Mouse (Mus musculus): ENCODE data around the gene Adcyap1r1.

Gene Adcyap1r1

DNA sequence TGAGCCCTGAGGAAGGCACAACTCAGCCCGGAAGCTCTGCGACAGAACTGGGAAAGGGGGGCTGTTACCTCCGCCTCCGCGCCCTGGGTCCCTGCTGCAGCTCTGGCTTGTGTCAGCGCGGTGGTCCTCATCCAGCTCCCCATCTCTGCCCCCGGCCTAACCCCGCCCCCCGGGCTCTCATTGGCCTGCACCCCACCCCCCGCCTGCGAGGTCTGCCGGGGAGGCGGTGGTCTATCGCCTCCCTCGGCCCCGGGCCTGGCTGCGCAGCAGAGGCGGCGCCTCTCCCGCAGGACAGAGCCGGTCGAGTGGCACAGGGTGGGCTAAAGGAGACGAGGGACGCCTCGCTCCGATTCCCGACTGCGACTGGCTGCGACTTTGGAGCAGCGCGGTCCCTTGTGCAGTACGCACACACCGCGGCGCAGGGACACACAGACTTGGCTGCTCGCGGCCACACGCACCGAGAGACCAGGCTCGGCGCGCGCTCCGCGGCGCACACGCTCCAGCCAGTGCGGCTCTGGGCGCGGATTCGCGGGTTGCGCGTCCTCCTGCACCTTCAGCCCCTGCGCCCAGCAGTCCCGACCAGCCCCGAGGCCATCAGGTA, at the start of gene Adcyap1r1:
Gene Adcyap1r1, plus strand, starts transcription at position 208 of the 601 bp plus-strand sequence.
- no peak for DNase-seq (ENCODE audit: low spot score)

DNA sequence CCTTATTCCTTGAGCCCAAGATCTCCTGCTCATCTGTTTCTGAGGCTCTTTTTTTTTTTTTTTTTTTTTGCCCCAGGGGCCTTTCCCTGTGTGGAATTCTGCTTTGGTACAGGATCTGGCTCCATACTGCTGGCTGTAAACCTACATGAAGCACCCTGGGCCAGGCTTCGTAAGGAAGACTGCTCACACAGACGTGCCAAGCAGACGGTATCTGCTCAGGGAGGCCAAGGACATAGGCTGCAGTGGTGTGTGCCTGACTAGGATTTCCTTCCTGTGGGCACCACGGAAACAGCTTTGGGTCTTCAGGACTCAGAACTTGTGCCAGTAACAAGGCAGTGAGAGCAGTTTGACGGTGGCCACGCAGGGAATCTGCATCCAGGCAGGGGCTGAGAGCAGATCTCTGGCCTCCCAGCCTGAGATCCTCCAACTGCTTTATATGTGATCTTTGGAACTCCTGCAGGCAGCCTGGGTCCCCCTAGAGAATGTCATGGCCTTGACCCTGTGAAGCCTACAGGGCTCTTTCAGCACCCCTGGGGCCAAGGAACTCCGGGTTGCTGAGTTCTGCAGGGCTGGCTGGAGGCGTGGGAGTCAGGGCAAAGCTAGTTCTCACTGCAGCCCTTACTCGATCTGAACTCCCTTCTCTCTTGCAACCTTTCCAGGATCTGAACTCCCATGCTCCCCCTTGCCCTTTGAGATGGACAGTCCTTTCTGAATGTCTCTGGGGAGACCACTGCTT, 49.6 kb upstream of the Adcyap1r1 start:
- no peak for DNase-seq (ENCODE audit: low spot score)

DNA sequence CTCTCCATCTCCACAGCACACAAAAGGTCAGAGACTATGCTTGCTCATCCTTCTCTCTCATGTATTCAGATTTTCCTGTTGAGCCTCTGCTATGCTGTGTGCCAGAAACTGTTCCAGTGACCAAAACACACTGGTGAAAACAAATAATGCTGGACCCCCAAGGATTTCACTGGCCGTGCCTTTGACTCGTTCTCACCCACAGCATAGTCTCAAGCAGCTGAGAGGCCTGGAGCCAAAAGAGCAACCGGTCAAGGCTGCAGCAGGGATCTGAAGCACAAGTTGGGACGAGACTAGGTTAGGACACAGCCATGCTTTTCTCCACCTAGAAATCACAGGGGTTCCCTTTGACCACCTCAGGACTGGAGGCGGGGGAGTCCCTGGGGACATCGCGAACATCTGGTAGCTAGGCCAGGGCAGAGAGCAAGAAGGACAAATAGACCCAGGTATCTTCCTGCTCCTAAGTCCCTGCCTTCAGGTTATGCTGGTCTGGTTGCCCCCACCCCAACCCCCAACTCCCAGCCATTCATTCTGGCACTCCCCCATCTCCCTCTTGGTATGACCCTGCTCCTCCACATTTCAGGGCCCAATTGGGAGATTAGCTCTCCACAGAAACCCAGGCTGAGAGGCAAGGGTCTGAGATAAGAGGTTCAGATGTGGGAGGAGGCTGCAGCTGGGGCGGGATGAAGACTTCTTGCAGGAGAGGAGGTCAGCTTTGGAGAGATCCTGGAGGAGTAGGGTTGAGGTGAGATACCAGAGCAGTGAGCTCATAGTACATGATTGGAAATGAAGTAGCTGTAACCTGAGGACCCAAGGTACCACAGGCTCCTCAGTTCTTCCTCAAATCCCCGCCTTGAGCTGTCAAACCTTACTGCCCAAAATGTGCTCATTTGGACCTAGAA, 48.1 kb upstream of the Adcyap1r1 start:
- no peak for DNase-seq (ENCODE audit: low spot score)

DNA sequence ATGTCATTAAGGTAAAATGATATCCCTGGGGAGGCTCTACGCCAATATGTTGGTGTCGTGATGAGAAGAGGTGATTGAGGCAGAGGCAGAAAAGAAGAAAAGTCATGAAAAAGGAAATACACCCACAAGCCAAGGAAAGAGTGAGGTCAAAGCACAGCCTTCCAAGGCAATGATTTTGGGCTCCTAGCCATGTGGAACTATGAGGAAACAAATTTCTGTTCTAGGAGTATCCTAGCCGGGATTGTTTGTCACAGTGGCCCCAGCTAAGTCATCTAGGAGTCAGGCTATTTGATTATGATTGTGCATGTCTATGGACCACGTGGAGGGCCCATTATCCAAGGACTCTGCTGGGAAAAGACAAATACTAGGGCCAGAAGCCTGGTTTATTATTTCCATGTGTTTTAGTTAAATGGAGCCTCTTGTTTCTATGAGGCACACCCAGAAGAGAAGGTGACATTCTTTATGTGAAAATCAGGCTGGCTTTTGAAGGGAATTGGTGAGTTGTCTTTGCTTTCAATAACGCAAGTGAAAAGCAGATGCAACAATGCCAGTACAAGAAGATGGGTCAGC, 47.3 kb upstream of the Adcyap1r1 start:
- no peak for DNase-seq (ENCODE audit: low spot score)

DNA sequence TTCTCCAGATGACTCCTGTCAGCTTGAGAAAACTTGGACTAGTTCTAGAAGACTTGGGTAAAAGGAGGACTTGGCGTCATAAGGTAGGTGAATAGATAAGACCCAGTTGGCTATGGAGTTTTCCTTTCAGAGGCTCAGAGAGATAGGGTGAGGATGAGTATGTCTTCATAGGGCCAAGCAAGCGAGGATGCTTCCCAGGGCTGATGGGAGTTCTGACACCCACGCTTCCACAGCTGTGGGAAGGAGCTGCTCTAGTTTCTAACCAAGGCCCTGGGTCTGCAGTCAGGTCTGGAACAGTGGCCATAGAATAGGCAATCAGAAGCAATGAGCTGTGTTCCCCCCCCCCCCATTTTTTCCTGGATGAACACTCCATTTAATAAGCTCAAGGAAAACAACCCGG, 44.4 kb upstream of the Adcyap1r1 start:
- DNase-seq (ENCODE audit: low spot score) = no peak

DNA sequence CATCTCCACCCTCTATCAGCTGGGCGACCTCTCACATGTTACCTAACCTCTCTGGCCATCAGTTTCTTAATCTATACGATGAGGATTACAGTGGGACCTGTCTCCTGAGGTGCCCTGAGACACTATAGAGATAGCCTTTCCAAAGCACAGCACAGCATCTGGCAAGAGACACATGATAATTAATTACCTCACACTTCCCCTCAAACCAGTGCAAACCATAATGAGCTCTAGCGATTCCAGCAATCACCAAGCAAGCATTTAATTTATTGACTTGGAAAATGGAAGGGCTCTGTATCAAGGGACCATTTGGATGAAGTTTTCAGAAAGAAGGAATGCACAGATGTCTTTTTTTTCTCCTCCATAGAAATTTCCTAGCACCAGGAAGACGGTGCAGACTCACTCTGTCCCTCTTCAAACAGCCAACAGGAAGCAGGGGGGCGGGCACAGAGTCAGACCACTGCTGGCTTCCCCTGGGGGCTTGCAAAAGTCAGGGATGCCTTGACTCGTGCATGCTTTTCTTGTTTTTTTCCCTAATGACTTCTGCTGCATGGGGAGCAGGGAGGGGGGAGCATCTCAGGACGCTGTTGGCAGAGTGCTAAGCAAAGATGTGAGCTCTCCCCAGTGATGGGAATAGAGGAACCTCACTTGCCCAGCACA, 41.5 kb upstream of the Adcyap1r1 start:
- DNase-seq (ENCODE audit: low spot score) = no peak

DNA sequence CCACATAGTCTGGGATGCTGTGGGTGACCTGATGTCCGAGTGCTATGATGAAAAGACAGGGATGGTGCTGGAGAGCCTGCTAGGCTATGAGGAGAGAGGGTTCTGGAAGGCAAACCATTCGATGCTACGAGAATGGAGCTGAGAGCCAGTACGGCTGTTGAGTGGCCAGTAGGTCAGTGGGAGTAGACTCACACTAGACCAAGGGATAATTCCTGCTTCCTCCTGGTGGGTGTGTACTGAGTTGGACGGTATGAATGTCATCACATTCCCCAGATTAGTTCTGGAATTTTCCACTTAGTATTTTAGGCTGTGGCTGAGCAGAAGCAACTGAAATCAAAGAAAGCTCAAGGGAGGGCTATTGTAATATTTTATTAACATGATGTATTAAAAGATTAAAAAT, 40.8 kb upstream of the Adcyap1r1 start:
- DNase-seq (ENCODE audit: low spot score) = no peak

DNA sequence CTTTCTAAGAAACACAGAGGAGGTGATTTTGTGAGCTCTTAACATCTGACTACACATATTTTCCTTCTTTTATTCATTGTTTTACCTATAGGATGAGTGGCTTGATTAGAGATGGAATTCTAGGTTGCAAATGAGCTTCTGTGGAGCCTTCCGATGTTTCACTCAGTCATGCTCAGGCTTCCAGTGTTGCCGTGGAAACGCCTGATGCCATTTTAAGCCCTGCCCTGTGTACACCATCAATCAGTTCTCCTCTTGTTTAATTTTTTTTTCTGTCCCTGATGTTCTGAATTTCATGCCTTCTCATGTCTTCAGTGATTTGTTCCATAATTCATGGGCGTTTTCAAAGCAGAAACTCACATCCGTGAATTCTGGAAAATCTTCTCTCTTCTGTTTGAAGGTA, 35.6 kb upstream of the Adcyap1r1 start:
- no peak for DNase-seq (ENCODE audit: low spot score)

DNA sequence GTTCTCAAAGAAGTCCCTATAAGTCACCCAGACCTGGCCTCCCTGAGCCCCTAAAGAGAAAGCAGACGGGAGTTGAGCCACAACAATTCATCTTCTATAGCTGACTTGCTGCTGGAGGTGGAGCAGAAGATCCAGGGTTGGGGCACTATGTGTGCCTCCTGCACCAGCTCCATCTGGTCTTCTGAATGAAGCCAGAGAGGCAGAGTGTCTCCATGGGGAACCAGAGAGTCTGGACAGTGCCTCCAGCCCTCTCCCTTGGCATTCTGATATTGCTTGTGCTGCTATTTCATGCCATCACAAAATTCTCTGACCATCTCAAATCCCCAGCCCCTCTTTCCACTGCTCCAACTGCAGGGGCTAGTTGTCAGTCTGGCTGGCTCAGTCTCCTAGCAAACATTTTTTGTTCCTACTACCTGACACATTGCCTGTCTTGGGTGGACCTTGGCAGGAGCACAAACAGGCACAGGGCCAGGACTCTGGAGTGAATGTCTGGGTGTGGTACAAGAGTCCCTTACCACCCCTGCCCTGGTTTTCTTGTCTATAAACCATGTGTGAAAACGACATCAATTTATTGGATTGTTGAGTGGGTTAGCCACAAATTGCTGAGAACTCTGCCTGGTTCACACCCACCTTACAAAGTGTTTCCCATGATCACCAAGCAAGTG, 32.9 kb upstream of the Adcyap1r1 start:
- no peak for DNase-seq (ENCODE audit: low spot score)

DNA sequence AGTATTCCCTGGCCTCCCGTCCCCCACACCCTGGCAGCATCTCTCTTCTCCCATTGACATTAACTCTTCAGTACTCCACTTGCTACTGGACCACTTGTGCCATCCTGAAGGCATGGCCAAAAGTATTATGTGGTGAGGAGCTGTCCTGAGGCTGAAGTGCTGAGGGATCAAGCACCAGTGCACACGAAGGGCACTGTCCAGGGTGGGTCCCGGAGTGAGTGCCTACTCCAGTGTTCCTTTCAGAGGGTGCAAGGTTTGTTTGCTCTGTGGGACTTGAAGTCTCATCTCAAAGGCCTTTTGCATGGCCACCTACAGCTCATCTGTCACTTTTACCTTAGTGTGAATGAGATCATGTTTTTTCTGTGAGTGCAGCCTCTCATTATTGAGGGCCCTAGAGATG, 31.4 kb upstream of the Adcyap1r1 start:
- no peak for DNase-seq (ENCODE audit: low spot score)

DNA sequence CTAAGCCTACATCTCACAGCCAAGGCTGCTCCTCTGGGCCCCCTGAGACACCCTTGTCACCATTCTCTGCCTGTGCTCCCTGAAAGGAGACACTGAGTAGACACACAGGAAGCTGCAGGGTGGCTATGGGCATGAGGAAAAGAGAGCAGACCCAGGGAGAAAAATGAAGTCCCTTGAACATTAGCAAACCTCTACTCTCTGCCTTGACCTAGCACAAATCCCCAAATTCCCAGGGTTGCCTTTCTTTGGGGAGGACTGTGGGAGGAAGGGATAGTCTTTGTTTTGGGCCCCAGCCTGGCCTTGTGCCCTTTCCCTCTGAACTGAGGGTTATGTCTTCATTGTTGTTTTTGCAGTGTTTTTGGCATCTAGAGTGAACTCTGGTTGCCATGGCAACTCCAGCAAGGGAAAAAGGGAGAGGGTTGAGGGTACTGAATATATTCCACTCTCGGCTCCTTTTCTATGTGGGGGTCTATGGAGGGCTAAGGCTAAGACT, 30.9 kb upstream of the Adcyap1r1 start:
- no peak for DNase-seq (ENCODE audit: low spot score)

DNA sequence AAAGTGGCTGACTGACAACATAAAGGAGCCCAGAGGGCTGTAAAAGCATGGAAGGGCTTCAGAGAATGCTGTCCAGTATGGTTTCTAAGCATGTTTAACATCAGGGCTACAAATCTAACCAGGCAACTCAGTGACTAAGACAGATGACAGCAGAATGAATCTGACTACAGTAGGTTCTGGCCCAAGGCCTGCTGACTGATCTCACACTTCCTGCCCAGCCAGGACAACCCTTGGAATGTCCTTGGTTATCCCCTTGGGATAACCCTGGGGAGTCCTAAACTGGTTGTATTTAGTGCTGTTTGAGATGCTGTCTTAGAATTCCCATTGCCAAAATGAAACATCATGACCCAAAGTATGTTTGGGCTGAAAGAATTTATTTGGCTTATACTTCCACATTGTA, 19.7 kb upstream of the Adcyap1r1 start:
- no peak for DNase-seq (ENCODE audit: low spot score)

DNA sequence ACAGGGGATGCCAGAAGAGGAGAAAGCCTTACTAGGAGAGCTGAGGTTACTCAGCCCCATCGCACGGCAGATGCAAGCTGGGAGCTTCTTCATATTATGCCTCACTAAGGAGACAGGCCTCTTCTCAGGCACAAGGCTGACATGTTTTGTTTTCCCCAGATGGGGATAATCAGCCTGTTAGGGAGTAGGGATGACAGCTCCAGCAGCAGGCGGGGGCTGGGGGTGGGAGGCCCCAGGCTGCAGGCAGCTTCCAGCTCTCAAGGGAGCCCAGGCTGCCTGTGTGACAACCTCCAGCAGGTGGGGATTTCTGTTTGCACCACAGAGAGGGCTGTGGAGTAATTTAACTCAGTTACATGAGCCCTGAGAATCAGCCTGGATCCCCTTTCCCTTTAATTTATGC, 17.4 kb upstream of the Adcyap1r1 start:
- no peak for DNase-seq (ENCODE audit: low spot score)

DNA sequence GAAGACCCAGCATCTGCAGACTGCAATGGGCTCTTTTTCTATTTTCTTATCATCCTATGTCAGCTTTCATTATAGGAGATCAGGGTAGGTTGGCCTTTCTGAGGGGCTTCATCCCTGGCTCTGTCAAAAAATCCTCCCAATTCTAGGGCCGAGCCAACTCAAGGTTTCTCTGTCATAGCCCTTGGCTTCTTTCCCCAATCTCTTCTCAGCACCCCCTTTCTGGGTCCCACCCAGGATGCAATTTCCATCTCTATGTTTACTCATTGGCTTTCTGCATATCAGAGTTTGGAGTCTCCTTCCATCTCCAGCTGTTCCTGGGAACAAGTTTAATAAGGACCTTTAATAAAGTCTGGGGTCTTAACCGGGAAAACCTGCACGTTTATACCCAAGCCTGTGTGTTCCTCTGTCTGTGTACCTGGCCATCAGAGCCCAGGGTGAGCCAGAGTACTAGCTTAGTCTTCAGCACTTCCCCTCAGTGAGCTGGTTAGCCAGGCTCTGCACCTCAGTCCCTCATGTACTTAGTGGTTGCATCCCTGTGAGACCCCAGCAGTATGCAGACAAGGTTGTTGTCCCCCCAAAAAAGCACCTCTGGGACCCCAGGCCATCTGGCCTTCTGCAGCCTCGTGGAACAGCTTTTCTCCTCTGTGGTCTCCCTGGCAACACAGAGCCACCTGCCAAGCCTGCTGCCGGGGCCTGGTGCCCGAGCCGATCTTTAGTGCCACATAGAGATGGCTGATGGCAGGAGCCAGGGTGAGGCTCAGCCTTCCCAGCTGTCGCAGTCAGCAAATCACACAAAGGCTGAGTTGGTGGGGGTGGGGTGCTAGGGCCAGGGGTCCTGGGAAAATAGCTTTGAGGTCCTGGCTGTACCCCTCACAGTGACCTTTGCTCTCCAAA, 16.3 kb upstream of the Adcyap1r1 start:
- no peak for DNase-seq (ENCODE audit: low spot score)

DNA sequence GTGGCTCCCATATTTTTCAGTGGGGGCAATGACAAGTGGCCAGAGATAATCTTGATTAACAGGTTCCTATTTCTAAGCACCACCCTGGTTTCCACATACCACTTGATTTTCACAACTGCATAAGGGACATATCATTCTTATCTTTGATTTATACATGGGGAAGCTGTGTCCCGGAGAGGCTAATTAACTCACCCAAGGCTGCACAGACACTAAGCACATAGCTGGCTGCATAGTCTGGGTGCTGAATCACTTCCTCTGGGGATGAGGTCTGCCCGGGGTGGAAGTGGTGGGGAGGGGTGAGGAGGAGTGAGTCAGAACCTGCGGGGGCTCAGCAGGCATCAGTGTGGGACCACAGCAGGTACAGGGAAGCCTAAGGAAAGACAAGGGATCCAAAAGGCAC, 13.9 kb upstream of the Adcyap1r1 start:
- no peak for DNase-seq (ENCODE audit: low spot score)

DNA sequence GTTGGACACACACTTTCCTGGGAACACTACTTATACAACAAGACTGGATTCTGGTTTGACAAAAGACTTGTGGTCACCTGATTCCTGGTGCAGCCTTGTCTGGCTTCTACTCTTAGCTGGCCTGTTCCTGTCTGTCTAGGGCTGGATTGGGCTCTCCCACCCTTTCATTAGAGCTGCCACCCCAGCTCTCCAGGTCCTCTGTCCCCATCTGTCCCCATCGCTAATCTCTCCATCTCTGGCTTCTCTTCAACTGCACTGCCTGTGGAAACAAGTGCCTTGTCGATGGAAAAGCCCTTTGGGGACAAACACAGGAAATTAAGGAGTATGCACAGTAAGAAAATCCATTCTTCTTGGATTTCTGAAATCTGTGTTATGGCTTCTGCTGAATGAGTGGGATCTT, 12.9 kb upstream of the Adcyap1r1 start:
- no peak for DNase-seq (ENCODE audit: low spot score)

DNA sequence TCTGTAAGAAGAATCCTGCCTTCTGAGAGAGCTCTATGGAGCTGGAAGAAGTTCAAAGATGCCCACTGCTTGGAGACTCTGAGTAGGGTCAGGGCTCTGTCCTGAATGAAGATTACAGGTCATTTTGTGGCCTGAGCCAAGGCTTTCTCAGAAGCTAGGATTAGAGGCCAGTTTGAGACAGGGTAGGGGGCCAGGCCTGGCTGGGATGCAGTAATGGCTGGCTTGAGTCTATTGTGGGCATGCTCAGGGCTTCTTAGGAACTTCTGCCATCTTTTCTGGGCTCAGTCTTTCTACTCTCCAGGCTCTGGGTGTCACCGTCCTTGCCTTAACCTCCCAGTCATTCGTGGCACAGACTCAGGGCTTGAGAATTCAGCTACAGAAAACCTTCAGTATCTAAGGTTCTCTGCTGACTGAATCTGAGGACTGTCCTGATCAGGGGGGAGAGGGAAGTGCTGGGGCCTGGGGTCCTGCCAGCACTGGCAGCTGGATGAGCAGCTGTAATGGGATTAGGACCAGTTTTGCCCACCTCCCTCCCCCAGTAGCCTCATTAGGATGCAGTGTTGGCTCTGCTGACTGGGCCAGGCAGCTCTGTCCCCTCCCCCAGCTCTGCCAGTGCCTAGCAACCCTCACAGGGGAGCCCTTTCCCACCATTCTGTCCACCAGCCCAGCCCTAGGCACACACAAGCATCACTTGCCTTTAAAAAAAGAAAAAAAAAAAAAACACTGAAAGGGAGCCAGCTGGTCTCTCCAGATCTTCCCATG, 7.7 kb upstream of the Adcyap1r1 start:
- DNase-seq (ENCODE audit: low spot score) = no peak

DNA sequence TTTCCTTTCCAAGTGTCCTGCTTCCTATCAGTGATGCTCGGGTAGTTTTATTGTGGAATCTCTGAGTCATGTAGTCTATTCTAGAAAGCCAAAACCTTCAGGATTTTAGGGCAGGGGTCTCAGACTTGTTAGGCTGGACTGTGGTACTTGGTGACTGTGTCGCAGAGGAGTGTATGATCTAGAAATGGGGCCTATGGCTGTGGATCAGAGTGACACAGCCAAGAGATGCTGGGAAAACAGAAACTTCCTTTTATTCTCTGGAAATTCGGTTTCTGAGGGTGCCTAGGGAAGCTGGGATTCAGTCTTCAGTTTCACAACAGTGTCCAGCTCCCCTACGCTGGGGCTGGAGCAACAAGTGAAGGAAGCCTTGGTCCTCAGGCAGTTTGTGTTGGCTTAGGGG, 7.1 kb upstream of the Adcyap1r1 start:
- DNase-seq (ENCODE audit: low spot score) = no peak

DNA sequence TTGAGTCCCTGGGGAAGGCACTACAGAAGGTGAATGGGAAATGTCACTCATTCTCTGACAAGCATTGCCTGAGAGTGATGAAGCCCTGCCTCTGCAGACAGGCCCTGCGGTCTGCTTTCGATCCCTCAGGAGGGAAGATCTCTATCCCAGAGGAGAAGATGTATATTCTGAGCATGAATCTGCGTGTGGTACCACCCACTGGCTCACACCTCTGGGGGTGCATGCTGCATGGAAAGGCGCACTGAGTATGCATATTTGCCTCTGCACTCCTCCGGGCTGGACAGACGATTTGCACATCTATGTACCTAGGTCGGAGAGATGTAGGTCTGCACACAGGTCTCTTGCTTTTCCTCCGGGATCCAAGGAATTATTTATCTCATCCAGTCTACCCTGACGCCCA, 3.6 kb upstream of the Adcyap1r1 start:
- DNase-seq (ENCODE audit: low spot score) = no peak

All from T-cell, adult 2 months (primary cell).